Mouse (Mus musculus) heart, embryonic 11.5 days (tissue): ENCODE results near the gene Mapkapk2. TPM values are rescaled to one million over a fixed set of nuclear protein-coding genes. Genes with fewer than 3 reads are reported as not detected.
A peak's percentile ranks its signal among the peaks of the same experiment; 100 is the strongest.
"Not testable (repeated sequence)": the region's sequence is repeated elsewhere in the genome, so short reads cannot be mapped to it uniquely, and the experiment has no call there.

Source experiments
- ATAC-seq: fragments of 200-750 bp; cut with Nextera tagmentation; replicated peaks from 2 replicates; pipeline ENCODE4 v1.8.0; 2017; ENCODE audit warnings: moderate library complexity; ENCODE audit not compliant: insufficient number of reproducible peaks, low FRiP score, low TSS enrichment
- H3K27ac ChIP-seq: fragments of 300-500 bp; sonication (generic); 2 replicates; pipeline ENCODE4 v1.5.1; 2014; ENCODE audit warnings: mild to moderate bottlenecking, low read depth, low read length
- H3K27me3 ChIP-seq: fragments of 300-500 bp; sonication (generic); 2 replicates; pipeline ENCODE4 v1.6.1; 2014; ENCODE audit warnings: mild to moderate bottlenecking, low read length, mixed read lengths; ENCODE audit not compliant: control insufficient read depth, insufficient read depth
- H3K36me3 ChIP-seq: fragments of 300-500 bp; sonication (generic); 2 replicates; pipeline ENCODE4 v1.6.1; 2014; ENCODE audit warnings: mild to moderate bottlenecking, low read length, moderate library complexity, mixed read lengths; ENCODE audit not compliant: control insufficient read depth, insufficient read depth
- H3K4me1 ChIP-seq: fragments of 300-500 bp; sonication (generic); 2 replicates; pipeline ENCODE4 v1.6.1; 2014; ENCODE audit warnings: low read length; ENCODE audit not compliant: control insufficient read depth, insufficient read depth
- H3K4me2 ChIP-seq: fragments of 300-500 bp; sonication (generic); 2 replicates; pipeline ENCODE4 v1.6.1; 2014; ENCODE audit warnings: mild to moderate bottlenecking, moderate library complexity
- H3K4me3 ChIP-seq: fragments of 300-500 bp; sonication (generic); 2 replicates; pipeline ENCODE4 v1.5.1; 2014; ENCODE audit warnings: low read depth, low read length
- H3K9ac ChIP-seq: fragments of 300-500 bp; sonication (generic); 2 replicates; pipeline ENCODE4 v1.6.1; 2014; ENCODE audit warnings: mild to moderate bottlenecking, low read depth, low read length, moderate library complexity
- H3K9me3 ChIP-seq: fragments of 300-500 bp; sonication (generic); replicated peaks from 2 replicates; pipeline ENCODE4 v1.6.1; 2016; ENCODE audit warnings: low read length; ENCODE audit not compliant: control insufficient read depth
- WGBS: fragments of 180-500 bp; shearing (Covaris S2); extraction: QIAGEN DNeasy Blood & Tissue Kit; methylation state at CpG from one replicate; pipeline ENCODE4 v1.1.7; 2014; ENCODE audit not compliant: insufficient replicate concordance; 5-methylcytosine and 5-hydroxymethylcytosine counted together
- polyA plus RNA-seq: library from polyadenylated mRNA; unstranded; fragments of >200 nt; fragmentation: Nextera tagmentation; extraction: Ambion mirVana; gene quantifications from 2 replicates; pipeline ENCODE4 v1.2.1, GENCODE M21; 2014

The Mapkapk2 gene
- 51.4 and 57.6 TPM in 2 replicates for polyA plus RNA-seq

DNA sequence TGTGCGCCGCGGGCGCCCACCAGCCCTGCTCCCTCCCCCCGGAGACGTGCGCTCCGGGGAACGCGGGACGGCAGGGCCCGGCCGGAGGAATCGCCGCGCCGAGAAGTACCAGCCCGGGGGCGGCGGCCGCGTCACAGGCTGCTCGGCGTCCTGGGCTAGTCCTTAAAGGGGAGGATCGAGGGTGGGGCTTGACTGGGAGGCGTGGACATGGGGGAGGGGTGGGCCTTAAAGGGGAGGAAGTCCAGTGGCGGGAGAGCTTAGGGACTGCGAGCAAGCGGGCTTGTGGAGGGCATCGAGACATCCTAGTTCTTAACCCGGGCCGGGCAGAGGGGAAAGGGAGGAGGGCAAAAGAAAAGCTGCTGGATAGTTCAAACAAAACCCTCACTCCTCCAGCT is at the start of gene Mapkapk2:
Gene Mapkapk2, minus strand, starts transcription at position 127 of the 395 bp plus-strand sequence.
- H3K4me3 ChIP-seq = peak within 1 kb of the TSS; percentile 95
- H3K9me3 ChIP-seq = no peaks in the 10 kb centered on the region
- ATAC-seq = peak; percentile 93
- no peaks in the 10 kb centered on the region for H3K36me3 ChIP-seq
- H3K4me2 ChIP-seq = peak within 1 kb of the TSS; percentile 71
- WGBS = under 1% methylated on average over 32 of the region's 32 CpGs
- peak within 1 kb of the TSS; percentile 95 for H3K27ac ChIP-seq
- H3K4me1 ChIP-seq = peaks cover 37% of the 10 kb centered on the region
- 0 out of 2 replicates have a peak, but pooled peaks cover 3% of the 10 kb centered on the region for H3K27me3 ChIP-seq
- H3K9ac ChIP-seq = peak within 1 kb of the TSS; percentile 94

DNA sequence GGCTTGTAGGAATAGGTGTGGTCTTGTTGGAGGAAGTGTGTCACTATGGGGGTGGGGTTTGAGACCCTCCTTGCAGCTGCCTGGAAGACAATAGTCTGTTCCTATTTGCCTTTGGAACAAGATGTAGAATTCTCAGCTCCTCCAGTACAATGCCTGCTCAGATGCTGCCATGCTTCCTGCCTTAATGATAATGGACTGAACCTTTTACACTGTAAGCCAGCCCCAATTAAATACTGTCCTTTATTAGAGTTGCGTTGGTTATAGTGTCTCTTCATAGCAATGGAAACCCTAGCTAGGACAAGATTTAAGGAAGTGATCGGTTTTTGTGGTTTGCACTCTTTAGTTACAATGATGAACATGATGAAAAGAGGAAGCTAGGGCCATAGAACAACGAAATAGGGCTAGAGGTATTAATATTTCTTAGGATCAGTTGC is 48.6 kb upstream of the Mapkapk2 start:
- no peaks in the 10 kb centered on the region for H3K9me3 ChIP-seq
- H3K4me3 ChIP-seq = no peak overlapping the region
- H3K27ac ChIP-seq = no peak overlapping the region
- no peaks in the 10 kb centered on the region for H3K36me3 ChIP-seq
- no peaks in the 10 kb centered on the region for H3K27me3 ChIP-seq
- ATAC-seq = no peak
- no peaks in the 10 kb centered on the region for H3K4me1 ChIP-seq
- H3K4me2 ChIP-seq = no peak overlapping the region
- no peak overlapping the region for H3K9ac ChIP-seq
- WGBS = 77% methylated on average over 3 of the region's 3 CpGs

DNA sequence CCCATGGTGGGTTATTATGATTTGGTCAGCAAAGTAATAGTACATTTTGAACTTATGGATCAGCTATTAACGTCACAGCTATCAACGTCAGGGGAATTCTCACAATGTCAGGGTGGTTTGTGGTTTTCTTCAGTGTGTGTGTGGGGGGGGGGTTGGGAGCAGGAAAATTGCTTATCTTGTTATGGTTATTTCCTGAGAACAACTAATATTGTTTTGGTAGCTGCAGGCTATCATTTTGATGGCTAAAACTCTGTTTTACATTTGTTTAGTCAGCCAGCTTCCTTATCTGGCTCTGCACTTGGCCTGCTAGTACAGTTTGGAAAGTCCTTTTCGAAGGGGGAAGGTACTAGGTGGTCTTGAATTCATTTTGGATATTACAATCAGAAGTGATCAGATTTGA is 47.6 kb upstream of the Mapkapk2 start:
- not testable (repeated sequence) for ATAC-seq, H3K9ac ChIP-seq, H3K4me2 ChIP-seq, H3K4me1 ChIP-seq, H3K9me3 ChIP-seq, H3K36me3 ChIP-seq, H3K27ac ChIP-seq, H3K4me3 ChIP-seq, H3K27me3 ChIP-seq
- 75% methylated on average over 3 of the region's 3 CpGs for WGBS

DNA sequence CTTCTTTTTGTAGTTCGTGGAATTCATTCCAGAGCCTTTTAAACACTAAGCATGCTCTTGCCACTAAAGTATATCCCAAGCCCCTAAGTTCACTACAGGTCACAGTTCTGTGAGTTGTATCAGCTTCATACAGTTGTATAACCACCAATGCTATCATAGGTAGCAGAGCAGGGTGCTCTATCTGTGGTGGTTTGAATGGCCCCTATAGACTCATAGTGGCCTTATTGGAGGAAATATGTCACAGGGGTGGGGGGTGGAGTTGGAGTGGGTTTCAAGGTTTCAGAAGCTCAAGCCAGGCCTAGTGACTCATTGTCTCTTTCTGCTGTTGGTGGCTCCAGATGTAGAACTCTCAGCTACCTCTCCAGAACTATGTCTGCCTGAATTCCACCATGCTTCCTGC is 44.8 kb upstream of the Mapkapk2 start:
- Histone ChIP-seq H3K9me3 (no peaks in the 10 kb centered on the region), H3K4me1 (0 out of 2 replicates have a peak, but pooled peaks cover 3% of the 10 kb centered on the region), H3K4me3 (no peak overlapping the region), H3K36me3 (no peaks in the 10 kb centered on the region), H3K27me3 (no peaks in the 10 kb centered on the region), H3K9ac (no peak overlapping the region), H3K27ac (no peak overlapping the region), H3K4me2 (no peak overlapping the region)
- 77% methylated on average over 1 of the region's 1 CpGs for WGBS
- no peak for ATAC-seq

DNA sequence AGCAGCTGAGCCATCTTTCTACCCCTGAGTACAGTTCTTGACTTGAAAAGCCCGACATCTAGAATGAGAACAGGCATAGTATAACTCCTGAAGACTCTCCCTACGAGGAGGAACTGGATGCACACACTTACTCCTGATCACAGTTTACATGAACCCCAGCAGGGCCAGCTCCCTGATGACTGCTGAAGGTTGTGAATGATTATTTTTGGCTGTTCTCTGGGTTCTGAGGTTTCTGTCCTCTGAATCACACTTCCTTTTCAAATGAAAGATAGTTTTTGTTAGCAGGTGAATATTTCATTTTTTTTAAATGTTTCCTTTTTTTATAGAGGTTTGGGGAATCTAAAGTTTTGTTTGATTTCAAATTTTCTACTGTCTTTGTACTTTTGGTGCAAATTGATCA is 43.8 kb upstream of the Mapkapk2 start:
- Histone ChIP-seq H3K9ac (no peak overlapping the region), H3K9me3 (no peaks in the 10 kb centered on the region), H3K4me1 (0 out of 2 replicates have a peak, but pooled peaks cover 3% of the 10 kb centered on the region), H3K36me3 (no peaks in the 10 kb centered on the region), H3K4me3 (no peak overlapping the region), H3K27me3 (no peaks in the 10 kb centered on the region), H3K27ac (no peak overlapping the region), H3K4me2 (no peak overlapping the region)
- ATAC-seq = no peak
- 70% methylated on average over 2 of the region's 2 CpGs for WGBS

DNA sequence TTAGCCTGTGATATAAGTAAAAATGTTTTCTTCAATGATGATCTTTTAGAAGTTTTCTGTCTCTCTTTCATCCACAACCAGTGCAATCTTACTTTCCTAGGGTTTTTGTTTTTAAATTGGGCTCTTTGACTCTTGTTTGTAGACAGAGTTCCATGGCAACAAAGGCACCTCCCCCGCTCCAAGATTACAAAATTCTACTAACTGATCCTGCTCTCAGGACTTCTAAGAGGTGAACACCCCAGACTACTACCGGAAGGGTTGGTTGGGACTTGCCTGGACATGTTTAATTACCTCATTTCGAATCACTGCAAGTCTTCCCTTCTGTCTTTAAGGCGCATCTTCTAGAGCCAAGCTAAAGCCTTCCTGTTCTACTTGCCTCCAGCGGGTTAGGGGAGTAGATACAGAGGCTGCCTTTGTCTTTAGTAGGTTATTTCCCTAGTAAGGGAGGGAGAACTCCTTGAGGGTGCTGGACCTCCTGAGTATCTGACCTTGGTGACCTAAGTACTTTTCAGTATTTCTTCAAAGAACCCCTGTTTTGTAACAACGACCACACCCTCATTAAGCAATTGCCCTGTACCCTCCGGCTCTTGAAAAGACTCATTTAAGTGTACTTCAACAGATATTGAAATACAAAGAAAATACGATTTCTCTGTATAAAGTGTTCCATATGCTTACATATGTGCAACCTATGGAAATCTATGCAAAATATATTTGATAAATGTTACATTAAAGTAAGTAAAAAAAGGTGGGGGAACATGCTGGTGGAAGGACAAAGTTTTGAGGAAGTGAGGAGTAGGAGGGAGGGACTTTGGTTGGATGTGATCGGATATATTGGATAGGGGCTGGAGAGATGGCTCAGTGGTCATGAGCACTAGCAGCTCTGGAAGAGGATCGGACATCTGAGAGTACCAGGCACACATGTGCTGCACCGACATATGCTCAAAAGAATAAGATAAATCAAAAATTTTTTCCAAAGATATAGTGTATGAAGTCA is 41.8 kb upstream of the Mapkapk2 start:
- peak overlapping the region; percentile 89 for H3K4me2 ChIP-seq
- H3K9ac ChIP-seq = no peak overlapping the region
- peak overlapping the region; percentile 89; the same call in 1 of the 2 replicates for H3K4me3 ChIP-seq
- no peaks in the 10 kb centered on the region for H3K36me3 ChIP-seq
- WGBS = 70% methylated on average over 11 of the region's 11 CpGs
- H3K27ac ChIP-seq = 0 out of 2 replicates have a peak overlapping the region, but pooled peaks have one; percentile 86
- H3K9me3 ChIP-seq = no peaks in the 10 kb centered on the region
- H3K4me1 ChIP-seq = 0 out of 2 replicates have a peak, but pooled peaks cover 3% of the 10 kb centered on the region
- H3K27me3 ChIP-seq = no peaks in the 10 kb centered on the region
- ATAC-seq = no peak

DNA sequence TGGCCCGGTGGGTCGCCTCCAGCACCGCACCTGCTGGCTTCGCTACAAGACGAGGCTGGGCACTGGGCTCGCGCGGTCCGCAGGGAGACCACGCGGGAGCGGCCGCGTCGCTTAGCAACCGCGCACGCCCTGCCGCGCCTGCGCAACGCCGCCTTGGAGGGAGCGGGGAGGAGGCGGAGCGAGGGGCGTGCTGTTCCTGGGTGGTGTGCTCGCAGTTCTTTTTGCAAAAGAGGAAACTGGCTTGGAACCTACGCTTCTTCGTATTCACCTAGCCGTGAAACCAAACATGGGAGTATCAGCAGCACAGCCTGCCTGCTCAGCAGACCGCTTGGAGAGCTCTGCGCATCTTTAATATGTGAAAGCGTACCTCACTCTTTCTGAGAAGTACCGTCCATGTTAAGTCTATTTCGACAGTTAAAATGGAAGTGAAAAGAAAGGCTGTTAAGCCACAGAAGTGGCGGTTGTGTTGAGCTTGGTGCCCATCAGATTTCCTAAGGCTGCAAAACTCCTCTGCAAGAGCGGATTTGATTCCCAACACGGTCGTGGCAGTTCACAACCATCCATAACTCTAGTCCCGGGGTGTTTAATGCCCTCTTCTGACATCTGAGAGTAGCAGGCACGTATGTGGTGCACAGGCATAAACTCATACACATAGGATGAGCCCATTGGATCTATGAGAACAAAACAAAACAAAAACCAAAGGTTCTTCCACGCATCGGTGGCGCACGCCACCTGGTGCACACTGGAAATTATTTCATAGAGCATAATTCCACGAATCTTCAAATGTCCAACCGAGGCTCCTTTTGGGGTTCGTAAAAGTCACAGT is 40.8 kb upstream of the Mapkapk2 start, which contains the start of gene Dyrk3:
Gene Dyrk3, minus strand, starts transcription at position 150 of the 826 bp plus-strand sequence.
- H3K4me2 ChIP-seq = peak within 1 kb of the TSS; percentile 89
- no peaks in the 10 kb centered on the region for H3K9me3 ChIP-seq
- no peaks in the 10 kb centered on the region for H3K36me3 ChIP-seq
- peak within 1 kb of the TSS; percentile 82 for H3K9ac ChIP-seq
- WGBS = 6% methylated on average over 49 of the region's 49 CpGs
- ATAC-seq = peak; percentile 96
- H3K4me3 ChIP-seq = peak within 1 kb of the TSS; percentile 89
- H3K4me1 ChIP-seq = 0 out of 2 replicates have a peak, but pooled peaks cover 3% of the 10 kb centered on the region
- H3K27me3 ChIP-seq = no peaks in the 10 kb centered on the region
- peak within 1 kb of the TSS; percentile 86 for H3K27ac ChIP-seq

DNA sequence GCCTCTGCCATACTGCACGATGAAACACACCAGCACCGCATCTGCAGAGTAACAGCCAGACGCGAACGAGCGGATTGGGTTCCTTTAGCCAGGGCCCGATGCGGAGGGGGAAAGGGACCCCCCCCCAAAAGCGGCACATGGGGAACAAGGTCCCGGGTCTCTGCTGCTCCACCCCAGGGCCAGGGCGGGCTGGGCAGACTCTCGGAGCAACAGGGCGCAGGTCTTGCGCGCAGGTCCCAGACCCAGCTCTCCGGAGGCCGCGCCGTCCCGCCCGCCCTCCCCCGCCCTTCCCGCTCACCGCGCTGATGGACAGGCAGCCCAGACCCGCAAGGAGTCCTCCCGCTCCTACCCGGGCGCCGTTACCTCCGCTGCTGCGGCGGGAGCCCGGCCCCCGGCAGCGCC is 40.1 kb upstream of the Mapkapk2 start:
- peak; percentile 77 for ATAC-seq
- Histone ChIP-seq H3K4me2 (peak overlapping the region; percentile 89), H3K9me3 (no peaks in the 10 kb centered on the region), H3K36me3 (no peaks in the 10 kb centered on the region), H3K4me3 (peak overlapping the region; percentile 89), H3K27ac (peak overlapping the region; percentile 86; the same call in 1 of the 2 replicates), H3K9ac (peak overlapping the region; percentile 82), H3K4me1 (0 out of 2 replicates have a peak, but pooled peaks cover 3% of the 10 kb centered on the region), H3K27me3 (no peaks in the 10 kb centered on the region)
- WGBS = under 1% methylated on average over 23 of the region's 36 CpGs
